In genomic region chr11:60141285-60141608, GRCm38 (mm10) we compare ENCODE assay signal across 9 mouse cellular contexts. TPM values are rescaled to one million over a fixed set of nuclear protein-coding genes. Genes with fewer than 3 reads are reported as not detected.
DNase-seq lines count a peak whose midpoint lies in the region; ATAC-seq lines count a peak whose summit lies in the region.
"Had no signal": no experiment of that assay in that cellular context is flagged by ENCODE, and none has a peak within 500 bp of the region (broad histone marks: within the 10 kb centered on the region; RNA-seq: fewer than 3 reads in every experiment).

No protein-coding gene starts in this region.

- H3K9me3 ChIP-seq in kidney, embryonic 16.5 days (ENCODE audit: low read length), result no peaks in the 10 kb centered on the region
- H3K9me3 ChIP-seq in hindbrain, embryonic 15.5 days, result no peaks in the 10 kb centered on the region
- no peaks in the 10 kb centered on the region for H3K9me3 ChIP-seq in midbrain, embryonic 16.5 days (replicated peaks; ENCODE audit: control insufficient read depth, low read length, poor library complexity, severe bottlenecking)

- H3K27ac ChIP-seq in kidney, embryonic 16.5 days (ENCODE audit: low read length), result no peak overlapping the region
- H3K27ac ChIP-seq in hindbrain, embryonic 15.5 days (replicated peaks), result peak overlapping the region; percentile 55
- peak overlapping the region; percentile 50 for H3K27ac ChIP-seq in midbrain, embryonic 16.5 days (ENCODE audit: low read length)

- peaks cover 36% of the 10 kb centered on the region for H3K4me1 ChIP-seq in kidney, embryonic 16.5 days (ENCODE audit: insufficient read depth, low read length)
- peaks cover 64% of the 10 kb centered on the region for H3K4me1 ChIP-seq in hindbrain, embryonic 15.5 days (replicated peaks)
- H3K4me1 ChIP-seq in midbrain, embryonic 16.5 days (ENCODE audit: control insufficient read depth, insufficient read depth, low read length), result peaks cover 56% of the 10 kb centered on the region

- WGBS in kidney, embryonic 16.5 days, result 16% methylated on average over 7 of the region's 7 CpGs
- WGBS in hindbrain, embryonic 15.5 days, result 4% methylated on average over 7 of the region's 7 CpGs
- 4% methylated on average over 7 of the region's 7 CpGs for whole genome bisulfite sequencing in midbrain, embryonic 16.5 days

- no peaks in the 10 kb centered on the region for H3K27me3 ChIP-seq in kidney, embryonic 16.5 days (ENCODE audit: insufficient read depth, low read length)
- no peaks in the 10 kb centered on the region for H3K27me3 ChIP-seq in hindbrain, embryonic 15.5 days
- no peaks in the 10 kb centered on the region for H3K27me3 ChIP-seq in midbrain, embryonic 16.5 days (ENCODE audit: control insufficient read depth, insufficient read depth, low read depth, low read length)

- peak overlapping the region; percentile 61 for H3K4me3 ChIP-seq in kidney, embryonic 16.5 days (ENCODE audit: low read length)
- H3K4me3 ChIP-seq in hindbrain, embryonic 15.5 days, result peak overlapping the region; percentile 61
- H3K4me3 ChIP-seq in midbrain, embryonic 16.5 days (ENCODE audit: low read depth, low read length), result peak overlapping the region; percentile 71
- H3K4me3 ChIP-seq: erythroblast, embryonic 14.5 days had no signal

- H3K36me3 ChIP-seq in kidney, embryonic 16.5 days (ENCODE audit: insufficient read depth, low read length), result peaks cover 8% of the 10 kb centered on the region; the same call in 1 of the 2 replicates
- no peaks in the 10 kb centered on the region for H3K36me3 ChIP-seq in hindbrain, embryonic 15.5 days
- no peaks in the 10 kb centered on the region for H3K36me3 ChIP-seq in midbrain, embryonic 16.5 days (ENCODE audit: control insufficient read depth, insufficient read depth, low read length)

- DNase-seq in kidney, postnatal 25 days, result no peak
- DNase-seq in cerebellum, postnatal 10 days, result peak; percentile 42 to 46
- DNase-seq in testis, postnatal 14 days (ENCODE audit: low spot score), result no peak
- no peak for DNase-seq in c-Kit-positive CD71-positive TER-119-positive erythroid progenitor cells, embryonic 14.5 days (ENCODE audit: low spot score)
- no peak for DNase-seq in urinary bladder, adult 2 months (ENCODE audit: low spot score)

- ATAC-seq in kidney, embryonic 16.5 days (ENCODE audit: low FRiP score, low TSS enrichment), result no peak
- ATAC-seq in hindbrain, embryonic 15.5 days (ENCODE audit: low FRiP score, low read depth), result 0 out of 2 replicates have a peak, but pooled peaks have one; percentile 12
- ATAC-seq in midbrain, embryonic 16.5 days, result peak; percentile 9; the same call in 1 of the 2 replicates

- peak overlapping the region; percentile 32 for H3K9ac ChIP-seq in kidney, embryonic 16.5 days (replicated peaks; ENCODE audit: low read length)
- peak overlapping the region; percentile 53 for H3K9ac ChIP-seq in hindbrain, embryonic 15.5 days
- H3K9ac ChIP-seq in midbrain, embryonic 16.5 days (ENCODE audit: low read depth, low read length), result peak overlapping the region; percentile 62

- peak overlapping the region; percentile 90 for H3K4me2 ChIP-seq in kidney, embryonic 16.5 days (replicated peaks; ENCODE audit: low read depth, low read length)
- peak overlapping the region; percentile 80 for H3K4me2 ChIP-seq in hindbrain, embryonic 15.5 days
- H3K4me2 ChIP-seq in midbrain, embryonic 16.5 days (ENCODE audit: low read length), result peak overlapping the region; percentile 79

RNA-seq across cellular contexts. Expression of gene Rai1, which starts 36.4 kb away (rescaled TPM):
- 21.5 and 24.0 TPM in 2 replicates for polyA plus RNA-seq in kidney, embryonic 16.5 days (2015; fragmentation: Nextera tagmentation; extraction: Ambion mirVana)
- polyA plus RNA-seq in hindbrain, embryonic 15.5 days (2015; fragmentation: Nextera tagmentation; extraction: Ambion mirVana), result 32.5 and 33.2 TPM in 2 replicates
- 25.0 and 26.5 TPM in 2 replicates for polyA plus RNA-seq in midbrain, embryonic 16.5 days (2015; fragmentation: Nextera tagmentation; extraction: Ambion mirVana)
- 35.1 and 45.3 TPM in 2 replicates for polyA plus RNA-seq in urinary bladder, adult 2 months (2012; rRNA removed)

Comparison
In these comparisons a context has a peak if more than half of its experiments do, and no peak if none do; other contexts are left out.
1. DNase-seq: peak in cerebellum, postnatal 10 days (2 of 2); none in kidney, postnatal 25 days (0 of 2), testis, postnatal 14 days (single experiment), c-Kit-positive CD71-positive TER-119-positive erythroid progenitor cells, embryonic 14.5 days (single experiment) and urinary bladder, adult 2 months (single experiment).
2. Peak in every context shown above with its lines, with median percentiles within 50 percentile points of each other: H3K4me2 ChIP-seq, H3K4me3 ChIP-seq and H3K9ac ChIP-seq.